Mouse (Mus musculus): ENCODE measurements at regions not wholly inside any gene's neighbourhood (a gene's known extent, or its start where the extent isn't known, plus 50 kb on each side); places are given as distances from the start of the nearest gene placed in this dataset.

GRCm38 (mm10) chr11:19736926-19737325 lies 187.2 kb upstream of the Spred2 start:
- H3K4me3 ChIP-seq (replicated peaks; ENCODE audit: low read length) = no peak overlapping the region
- ATAC-seq (ENCODE audit: low FRiP score, low read depth) = no peak
- no peak for DNase-seq (ENCODE audit: low spot score)
- peaks cover 28% of the 10 kb centered on the region for H3K4me1 ChIP-seq (ENCODE audit: control insufficient read depth, insufficient read depth, low read length)
- no peaks in the 10 kb centered on the region for H3K9me3 ChIP-seq (ENCODE audit: control insufficient read depth, low read length)
- no peak overlapping the region for H3K9ac ChIP-seq (ENCODE audit: low read depth, low read length, severe bottlenecking)
- H3K4me2 ChIP-seq (replicated peaks; ENCODE audit: low read depth, low read length, severe bottlenecking) = no peak overlapping the region
- WGBS = 12% methylated on average over 7 of the region's 7 CpGs
- TF ChIP-seq POLR2A (IDR thresholded peaks at IDR 0.05; ENCODE audit: borderline replicate concordance, extremely low read depth, insufficient read depth, insufficient read length) = no peak
- H3K36me3 ChIP-seq (ENCODE audit: control insufficient read depth, insufficient read depth, low read length) = no peaks in the 10 kb centered on the region
- no peaks in the 10 kb centered on the region for H3K27me3 ChIP-seq (ENCODE audit: control insufficient read depth, insufficient read depth, low read length)
- H3K27ac ChIP-seq (replicated peaks; ENCODE audit: low read depth, low read length) = no peak overlapping the region

GRCm38 (mm10) chr11:19737331-19737730 lies 186.8 kb upstream of the Spred2 start:
- no peak for TF ChIP-seq POLR2A (IDR thresholded peaks at IDR 0.05; ENCODE audit: borderline replicate concordance, extremely low read depth, insufficient read depth, insufficient read length)

GRCm38 (mm10) chr11:19737807-19738206 lies 186.4 kb upstream of the Spred2 start:
- H3K27ac ChIP-seq (replicated peaks; ENCODE audit: low read depth, low read length) = no peak overlapping the region
- no peak for DNase-seq (ENCODE audit: low spot score)
- H3K4me3 ChIP-seq (replicated peaks; ENCODE audit: low read length) = no peak overlapping the region
- no peak; the same call in 1 of the 2 replicates for ATAC-seq (ENCODE audit: low FRiP score, low read depth)
- H3K4me1 ChIP-seq (ENCODE audit: control insufficient read depth, insufficient read depth, low read length) = peaks cover 28% of the 10 kb centered on the region
- H3K27me3 ChIP-seq (ENCODE audit: control insufficient read depth, insufficient read depth, low read length) = no peaks in the 10 kb centered on the region
- no peak overlapping the region for H3K9ac ChIP-seq (ENCODE audit: low read depth, low read length, severe bottlenecking)
- 27% methylated on average over 5 of the region's 5 CpGs for WGBS
- no peaks in the 10 kb centered on the region for H3K36me3 ChIP-seq (ENCODE audit: control insufficient read depth, insufficient read depth, low read length)
- TF ChIP-seq POLR2A (IDR thresholded peaks at IDR 0.05; ENCODE audit: borderline replicate concordance, extremely low read depth, insufficient read depth, insufficient read length) = no peak
- no peaks in the 10 kb centered on the region for H3K9me3 ChIP-seq (ENCODE audit: control insufficient read depth, low read length)
- H3K4me2 ChIP-seq (replicated peaks; ENCODE audit: low read depth, low read length, severe bottlenecking) = peak overlapping the region; percentile 4; the same call in 1 of the 2 replicates

More at GRCm38 (mm10) chr11:19737331-19737730, 186.8 kb upstream of the Spred2 start:
- H3K4me2 ChIP-seq (replicated peaks; ENCODE audit: low read depth, low read length, severe bottlenecking) = peak overlapping the region; percentile 4; the same call in 1 of the 2 replicates
- H3K4me1 ChIP-seq (ENCODE audit: control insufficient read depth, insufficient read depth, low read length) = peaks cover 28% of the 10 kb centered on the region
- 24% methylated on average over 5 of the region's 5 CpGs for WGBS
- H3K36me3 ChIP-seq (ENCODE audit: control insufficient read depth, insufficient read depth, low read length) = no peaks in the 10 kb centered on the region
- H3K4me3 ChIP-seq (replicated peaks; ENCODE audit: low read length) = no peak overlapping the region
- H3K27ac ChIP-seq (replicated peaks; ENCODE audit: low read depth, low read length) = no peak overlapping the region
- no peak overlapping the region for H3K9ac ChIP-seq (ENCODE audit: low read depth, low read length, severe bottlenecking)
- ATAC-seq (ENCODE audit: low FRiP score, low read depth) (peak; percentile 60; the same call in 1 of the 2 replicates), DNase-seq (ENCODE audit: low spot score) (peak; percentile 26)
- H3K9me3 ChIP-seq (ENCODE audit: control insufficient read depth, low read length) = no peaks in the 10 kb centered on the region
- H3K27me3 ChIP-seq (ENCODE audit: control insufficient read depth, insufficient read depth, low read length) = no peaks in the 10 kb centered on the region

GRCm38 (mm10) chr11:19739527-19740151 lies 184.5 kb upstream of the Spred2 start:
- H3K9ac ChIP-seq (ENCODE audit: low read depth, low read length, severe bottlenecking) = no peak overlapping the region
- peaks cover 28% of the 10 kb centered on the region for H3K4me1 ChIP-seq (ENCODE audit: control insufficient read depth, insufficient read depth, low read length)
- no peaks in the 10 kb centered on the region for H3K9me3 ChIP-seq (ENCODE audit: control insufficient read depth, low read length)
- no peak for TF ChIP-seq POLR2A (IDR thresholded peaks at IDR 0.05; ENCODE audit: borderline replicate concordance, extremely low read depth, insufficient read depth, insufficient read length)
- DNase-seq (ENCODE audit: low spot score) = no peak
- no peak for ATAC-seq (ENCODE audit: low FRiP score, low read depth)
- no peak overlapping the region for H3K27ac ChIP-seq (replicated peaks; ENCODE audit: low read depth, low read length)
- 40% methylated on average over 9 of the region's 9 CpGs for WGBS
- no peaks in the 10 kb centered on the region for H3K36me3 ChIP-seq (ENCODE audit: control insufficient read depth, insufficient read depth, low read length)
- H3K4me3 ChIP-seq (replicated peaks; ENCODE audit: low read length) = no peak overlapping the region
- no peak overlapping the region for H3K4me2 ChIP-seq (replicated peaks; ENCODE audit: low read depth, low read length, severe bottlenecking)
- H3K27me3 ChIP-seq (ENCODE audit: control insufficient read depth, insufficient read depth, low read length) = no peaks in the 10 kb centered on the region

GRCm38 (mm10) chr11:19740562-19740961 lies 183.6 kb upstream of the Spred2 start:
- DNase-seq (ENCODE audit: low spot score) = no peak
- no peaks in the 10 kb centered on the region for H3K9me3 ChIP-seq (ENCODE audit: control insufficient read depth, low read length)
- no peak overlapping the region for H3K4me2 ChIP-seq (replicated peaks; ENCODE audit: low read depth, low read length, severe bottlenecking)
- 39% methylated on average over 3 of the region's 3 CpGs for WGBS
- no peak for ATAC-seq (ENCODE audit: low FRiP score, low read depth)
- H3K4me3 ChIP-seq (replicated peaks; ENCODE audit: low read length) = no peak overlapping the region
- H3K9ac ChIP-seq (ENCODE audit: low read depth, low read length, severe bottlenecking) = no peak overlapping the region
- no peak overlapping the region for H3K27ac ChIP-seq (replicated peaks; ENCODE audit: low read depth, low read length)
- TF ChIP-seq POLR2A (IDR thresholded peaks at IDR 0.05; ENCODE audit: borderline replicate concordance, extremely low read depth, insufficient read depth, insufficient read length) = no peak
- H3K4me1 ChIP-seq (ENCODE audit: control insufficient read depth, insufficient read depth, low read length) = peaks cover 28% of the 10 kb centered on the region
- no peaks in the 10 kb centered on the region for H3K36me3 ChIP-seq (ENCODE audit: control insufficient read depth, insufficient read depth, low read length)
- H3K27me3 ChIP-seq (ENCODE audit: control insufficient read depth, insufficient read depth, low read length) = no peaks in the 10 kb centered on the region
